Mouse (Mus musculus): Measurements from ENCODE around the gene Bcas3. TPM values are rescaled to one million over a fixed set of nuclear protein-coding genes. Genes with fewer than 3 reads are reported as not detected.

Gene Bcas3
- total RNA-seq, 2 experiments from 2014 or later, result 33.5 to 40.0 TPM

- DNase-seq, result no peak
These were observed 268.5 kb downstream of the Bcas3 start for GRCm38 (mm10) chr11:85621486-85621885.

DNA sequence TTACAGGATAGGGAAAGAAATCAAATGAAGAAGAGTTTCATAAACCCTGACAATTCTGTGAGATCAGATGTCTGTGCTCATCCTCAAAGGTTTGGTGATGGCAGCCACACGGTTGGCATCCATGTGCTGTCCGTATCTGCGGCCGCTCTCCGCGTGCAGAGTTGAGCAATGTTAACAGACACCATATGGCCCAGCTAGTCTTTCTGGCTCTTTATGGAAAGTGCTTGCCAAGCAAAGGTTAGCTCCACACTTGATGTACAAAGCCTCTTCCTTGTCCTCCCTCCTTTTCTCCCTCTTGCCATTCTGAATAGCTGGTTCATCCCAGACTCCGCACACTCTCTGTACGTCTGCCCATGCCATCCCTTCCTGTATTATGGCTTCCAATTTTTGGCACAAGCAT is 269.0 kb downstream of the Bcas3 start:
- no peak for DNase-seq

DNA sequence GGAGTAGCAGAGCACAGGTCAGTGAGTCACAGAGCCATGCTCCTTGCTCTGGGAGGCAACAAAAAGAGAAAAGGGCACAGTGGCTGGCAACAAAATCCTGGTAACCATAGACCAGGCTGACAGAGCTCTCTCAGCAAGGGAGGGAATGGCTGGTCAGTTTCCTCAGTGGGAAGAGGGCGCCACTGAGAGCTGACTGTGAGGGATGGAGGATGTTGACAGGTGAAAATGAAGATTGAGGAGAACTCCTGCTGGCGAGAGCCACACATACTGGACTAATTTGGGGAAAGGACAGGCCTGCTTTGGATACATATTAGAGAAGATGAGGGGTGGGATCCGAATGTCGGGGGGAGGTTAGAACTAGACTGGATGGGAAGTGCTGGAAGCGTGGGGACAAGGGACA is 272.2 kb downstream of the Bcas3 start:
- no peak for DNase-seq

DNA sequence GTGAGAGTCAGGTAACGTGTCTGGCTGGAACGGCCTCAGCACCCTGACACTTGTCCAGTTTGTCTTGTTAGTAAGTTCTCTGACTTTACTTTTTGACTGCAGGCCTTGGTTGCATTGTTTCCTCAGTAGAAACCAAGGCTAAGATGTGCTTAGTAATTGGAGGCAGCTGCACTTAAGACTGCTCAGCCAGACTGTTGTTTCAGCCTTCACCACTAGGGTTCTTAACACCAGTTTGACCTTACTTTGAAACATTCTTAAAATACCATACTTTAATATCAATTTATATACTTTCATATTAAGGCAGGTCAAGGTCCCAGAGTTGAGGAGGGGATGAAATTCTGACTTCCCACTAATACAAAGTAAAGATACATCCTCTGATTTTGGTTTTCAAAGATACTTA is 273.9 kb downstream of the Bcas3 start:
- no peak for DNase-seq

- no peak for DNase-seq
These were observed 274.4 kb downstream of the Bcas3 start for GRCm38 (mm10) chr11:85627405-85627804.

DNA sequence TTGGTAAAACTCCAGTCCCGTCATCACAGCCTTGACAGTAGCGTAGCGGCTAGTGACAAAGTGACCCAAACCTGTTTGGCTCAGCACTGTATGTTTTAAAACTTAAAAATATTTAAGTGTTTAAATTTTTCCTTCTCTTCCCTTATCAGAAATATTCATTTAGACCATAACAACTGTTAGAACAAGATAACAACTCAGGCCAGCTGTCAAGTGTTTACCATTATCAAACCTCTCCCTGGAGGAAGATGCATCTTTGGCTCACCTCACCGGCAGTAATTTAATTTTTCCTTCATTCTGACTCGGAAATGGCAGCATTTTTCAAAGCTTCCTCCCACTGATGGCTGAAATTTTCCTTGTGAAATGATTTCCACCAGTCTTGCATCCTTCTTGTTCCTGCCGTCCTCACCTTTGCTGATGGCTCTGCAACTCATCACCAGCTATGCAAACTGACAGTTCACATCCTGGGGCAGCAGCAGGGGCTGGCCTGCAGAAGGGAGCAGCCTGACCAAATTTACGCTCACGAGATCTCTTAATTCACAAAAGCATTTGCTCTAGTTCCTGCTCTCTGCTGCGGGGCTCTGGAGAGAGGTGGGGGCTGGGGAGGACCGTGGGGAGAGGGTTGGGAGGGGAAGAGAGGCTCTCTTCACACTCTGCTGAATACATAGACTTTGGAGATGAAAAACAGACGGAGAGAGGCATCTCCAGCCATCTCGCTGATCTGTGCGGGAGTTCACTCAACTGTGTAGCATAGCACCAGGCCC is 275.5 kb downstream of the Bcas3 start:
- DNase-seq, result no peak

DNA sequence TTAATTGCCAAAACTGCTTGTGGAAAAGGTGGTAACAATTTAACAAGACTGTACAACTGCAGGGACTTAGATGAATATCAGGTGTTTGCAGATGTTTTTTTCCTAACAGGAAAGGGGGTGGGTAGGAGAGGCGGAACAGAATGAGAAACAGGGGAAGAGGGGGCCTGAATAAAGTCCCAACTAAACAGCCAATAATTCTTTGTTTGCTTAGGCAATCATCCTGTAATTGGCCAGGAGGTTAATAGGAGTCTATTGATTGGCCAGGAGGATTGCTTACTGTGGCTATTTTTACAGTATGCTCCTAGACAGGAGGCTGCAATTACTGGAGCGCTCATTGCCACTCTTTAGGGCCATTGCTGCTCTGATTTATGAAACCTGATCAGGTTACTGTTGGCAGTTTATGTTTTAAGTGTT is 279.6 kb downstream of the Bcas3 start:
- DNase-seq, result no peak

DNA sequence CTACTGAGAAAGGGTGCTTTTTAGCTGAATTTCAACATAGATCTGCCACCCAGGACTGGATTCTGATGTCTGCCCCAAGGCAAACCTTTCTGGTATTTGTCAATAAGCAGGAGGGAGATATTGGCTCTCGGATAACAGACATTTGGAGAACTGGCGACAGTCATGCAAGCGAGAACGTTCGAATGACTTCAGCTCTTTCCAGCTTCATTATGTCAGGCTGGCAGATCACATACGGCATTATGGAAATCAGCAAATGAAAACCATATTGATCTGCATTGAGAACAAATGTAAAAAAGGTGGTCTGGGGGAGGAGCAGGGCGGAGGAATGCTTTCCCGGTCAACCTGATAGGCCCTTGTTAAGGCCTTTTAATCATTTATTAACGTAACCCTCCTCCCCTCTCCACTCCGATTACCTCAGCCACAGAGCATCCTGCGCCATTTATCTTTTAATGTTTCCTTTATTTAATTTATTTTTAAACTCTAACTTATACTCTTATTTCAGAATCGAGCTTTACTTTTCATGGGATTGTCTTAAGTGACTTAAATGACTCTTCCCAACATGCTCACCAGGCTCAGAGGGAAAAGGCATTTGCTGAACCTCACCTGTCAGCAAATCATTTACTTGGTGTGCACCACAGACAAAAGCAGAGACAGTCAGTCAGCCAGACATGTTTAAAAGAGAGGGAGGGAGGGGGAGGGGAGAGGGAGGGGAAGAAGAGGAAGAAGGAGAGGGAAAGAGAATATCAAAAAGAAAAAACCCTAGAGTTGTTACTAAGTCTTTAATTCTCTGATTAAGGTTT is 285.9 kb downstream of the Bcas3 start:
- DNase-seq, result no peak

DNA sequence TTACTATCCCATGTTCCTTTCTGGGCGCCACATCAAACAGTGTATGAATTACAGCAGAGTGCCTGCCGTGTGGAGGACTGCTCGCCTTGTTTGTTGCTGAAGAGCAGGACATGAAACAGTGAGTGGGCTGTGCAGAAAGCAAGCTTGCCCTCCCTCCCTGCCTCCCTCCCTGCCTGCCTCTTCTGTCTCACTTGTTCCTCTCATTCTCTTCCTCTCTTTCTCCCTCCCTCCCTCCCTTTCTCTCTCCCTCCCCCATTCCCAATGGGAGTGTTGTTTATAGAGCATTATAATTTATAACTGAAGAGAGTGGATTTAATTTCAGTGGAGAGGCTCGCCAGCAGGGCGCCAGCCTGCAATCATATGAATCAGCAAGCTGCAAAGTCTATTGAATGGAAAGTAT is 287.7 kb downstream of the Bcas3 start:
- DNase-seq, result peak; percentile 43

DNA sequence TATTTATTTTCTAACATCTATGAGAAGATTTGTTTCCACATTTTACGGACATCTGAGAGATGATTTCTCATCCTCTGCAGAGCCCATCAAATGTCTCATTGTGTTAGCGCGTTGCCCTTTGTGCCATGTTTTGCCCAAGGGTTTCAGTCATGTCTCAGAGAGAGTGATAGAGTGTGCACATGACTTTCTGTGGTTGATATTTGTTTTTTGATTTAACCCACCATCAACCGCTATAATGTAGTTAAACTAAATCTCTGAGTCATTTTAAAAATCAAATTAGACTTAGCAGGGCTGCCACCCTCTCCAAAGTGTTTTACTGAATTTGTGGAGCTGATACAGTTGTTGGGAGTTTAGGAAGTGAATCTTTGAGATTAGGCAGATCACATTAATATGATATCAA is 288.5 kb downstream of the Bcas3 start:
- no peak for DNase-seq

- no peak for DNase-seq
These were observed 289.6 kb downstream of the Bcas3 start for GRCm38 (mm10) chr11:85642591-85642990.

DNA sequence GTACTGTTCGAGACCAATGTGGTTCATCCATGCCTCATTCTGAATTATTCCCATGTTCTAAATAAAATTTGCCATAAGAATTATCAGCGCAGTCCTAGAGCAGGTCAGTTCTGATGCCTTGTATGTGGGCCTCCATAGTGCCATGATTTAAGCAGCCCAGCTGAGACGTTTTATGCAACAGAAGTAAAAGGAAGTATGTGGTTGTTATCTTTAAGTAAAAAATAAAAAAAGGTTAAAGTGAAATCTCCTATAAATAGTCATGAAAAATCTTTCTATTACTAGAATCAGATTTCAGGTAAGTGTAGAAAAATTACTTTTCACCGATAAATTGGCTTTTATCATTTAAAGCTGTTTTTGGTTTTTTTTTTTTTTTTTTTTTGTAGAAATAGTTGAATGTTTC is 290.1 kb downstream of the Bcas3 start:
- no peak for DNase-seq

DNA sequence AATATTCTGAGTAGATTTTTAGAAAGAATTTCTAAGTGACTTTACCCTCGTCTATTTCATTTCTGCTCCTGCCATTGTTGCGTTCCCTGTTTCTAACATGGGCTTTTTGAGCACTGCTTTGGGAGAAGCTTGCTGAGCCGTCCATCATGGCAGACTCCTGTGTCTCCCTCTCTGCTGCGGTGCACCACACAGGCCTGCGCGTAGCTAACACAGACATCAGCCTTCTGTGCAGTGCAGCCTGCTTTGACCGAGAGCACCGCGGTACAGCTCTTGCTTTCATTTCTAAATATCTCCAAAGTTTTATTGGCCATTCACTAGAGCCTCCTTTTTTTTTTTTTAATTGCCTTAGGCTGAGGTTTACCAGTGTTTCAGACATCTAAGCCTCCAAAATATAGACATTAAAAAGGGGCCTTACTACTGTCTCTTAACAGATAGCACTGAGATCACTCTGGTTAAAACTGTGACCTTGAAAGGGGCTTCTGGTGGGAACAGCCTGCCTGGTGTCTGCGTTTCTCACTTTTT is 290.6 kb downstream of the Bcas3 start:
- DNase-seq, result no peak

GRCm38 (mm10) chr11:85644027-85644747 is 291.2 kb downstream of the Bcas3 start:
- no peak for DNase-seq

- no peak for DNase-seq
These were observed 291.7 kb downstream of the Bcas3 start for GRCm38 (mm10) chr11:85644748-85645060.

- no peak for DNase-seq
These were observed 292.3 kb downstream of the Bcas3 start for GRCm38 (mm10) chr11:85645152-85645835.

GRCm38 (mm10) chr11:85648893-85649292 is 295.9 kb downstream of the Bcas3 start:
- DNase-seq, result no peak

GRCm38 (mm10) chr11:85649373-85649772 is 296.4 kb downstream of the Bcas3 start:
- DNase-seq, result no peak

GRCm38 (mm10) chr11:85657471-85657870 is 304.5 kb downstream of the Bcas3 start:
- DNase-seq, result no peak

- DNase-seq, result no peak
These were observed 307.3 kb downstream of the Bcas3 start for GRCm38 (mm10) chr11:85660304-85660703.

GRCm38 (mm10) chr11:85667176-85667575 is 314.2 kb downstream of the Bcas3 start:
- DNase-seq, result no peak

GRCm38 (mm10) chr11:85667741-85668140 is 314.8 kb downstream of the Bcas3 start:
- DNase-seq, result no peak
